Mouse (Mus musculus) v-Abl transformed pro-B cells (cell line): ENCODE measurements around the gene Gtf3c6.

Experiments
- in situ Hi-C, 2 experiments: fragments of 400-800 bp; cut with MboI; formaldehyde crosslinking; loops; one replicate each; pipeline ENCODE4 v1.15.1; 2025; ENCODE audit not compliant: unreplicated experiment in 2 of 2

Gene Gtf3c6

GRCm38 (mm10) chr10:40262200-40262599 lies 4.3 kb upstream of the Gtf3c6 start:
- in situ Hi-C loops: loop anchor here (25.0 kb wide), 3 partner anchors 575 to 1025 kb away; partner anchors contain the start of genes Cdc40 (in 1 of the 2) and Wasf1 (in 1 of the 2)

GRCm38 (mm10) chr10:40260305-40260704 lies 2.4 kb upstream of the Gtf3c6 start:
- in situ Hi-C loops: loop anchor here (25.0 kb wide), 3 partner anchors 577 to 1027 kb away; partner anchors contain the start of genes Cdc40 (in 1 of the 2) and Wasf1 (in 1 of the 2)

- in situ Hi-C loops: loop anchor here (5.0 to 25.0 kb wide), 8 partner anchors 43 to 1045 kb away; partner anchors contain the start of genes Ak9 (in 1 of the 2), Amd1 (in 1 of the 2), Cdc40 (in 1 of the 2) and Fig4 (in 1 of the 2)
Observed at GRCm38 (mm10) chr10:40259542-40259941, 1.6 kb upstream of the Gtf3c6 start.

- in situ Hi-C loops: loop anchor here (5.0 to 25.0 kb wide), 8 partner anchors 43 to 1046 kb away; partner anchors contain the start of genes Ak9 (in 1 of the 2), Amd1 (in 1 of the 2), Cdc40 (in 1 of the 2) and Fig4 (in 1 of the 2)
Observed at GRCm38 (mm10) chr10:40258976-40259375, 1.1 kb upstream of the Gtf3c6 start.

- in situ Hi-C loops: loop anchor here (5.0 to 25.0 kb wide), 8 partner anchors 44 to 1046 kb away; partner anchors contain the start of genes Ak9 (in 1 of the 2), Amd1 (in 1 of the 2), Cdc40 (in 1 of the 2) and Fig4 (in 1 of the 2)
Observed at GRCm38 (mm10) chr10:40258401-40258966, 576 bp upstream of the Gtf3c6 start.

GRCm38 (mm10) chr10:40256716-40257115 lies 1.2 kb downstream of the Gtf3c6 start:
- in situ Hi-C loops: loop anchor here (5.0 to 25.0 kb wide), 8 partner anchors 46 to 1048 kb away; partner anchors contain the start of genes Ak9 (in 1 of the 2), Amd1 (in 1 of the 2), Cdc40 (in 1 of the 2) and Fig4 (in 1 of the 2)

GRCm38 (mm10) chr10:40250969-40251368 lies 6.9 kb downstream of the Gtf3c6 start:
- in situ Hi-C loops: loop anchor here (10.0 to 25.0 kb wide), 4 partner anchors 586 to 1054 kb away; partner anchors contain the start of genes Ak9 (in 1 of the 2), Cdc40 (in 1 of the 2), Fig4 (in 1 of the 2) and Wasf1 (in 1 of the 2)

- in situ Hi-C loops: loop anchor here (10.0 to 25.0 kb wide), 4 partner anchors 588 to 1055 kb away; partner anchors contain the start of genes Ak9 (in 1 of the 2), Cdc40 (in 1 of the 2), Fig4 (in 1 of the 2) and Wasf1 (in 1 of the 2)
Observed at GRCm38 (mm10) chr10:40249625-40250024, 8.3 kb downstream of the Gtf3c6 start.

GRCm38 (mm10) chr10:40247166-40247716 lies 10.7 kb downstream of the Gtf3c6 start:
- in situ Hi-C loops: no loop called here

GRCm38 (mm10) chr10:40246374-40247165 lies 11.3 kb downstream of the Gtf3c6 start, which contains the start of gene Rpf2:
Rpf2 (minus strand) TSS chr10:40247036.
- in situ Hi-C loops: no loop called here

GRCm38 (mm10) chr10:40237826-40238225 lies 20.1 kb downstream of the Gtf3c6 start:
- in situ Hi-C loops: no loop called here

GRCm38 (mm10) chr10:40233241-40233640 lies 24.7 kb downstream of the Gtf3c6 start:
- in situ Hi-C loops: no loop called here

GRCm38 (mm10) chr10:40232442-40232841 lies 25.5 kb downstream of the Gtf3c6 start:
- in situ Hi-C loops: no loop called here

GRCm38 (mm10) chr10:40229725-40230124 lies 28.2 kb downstream of the Gtf3c6 start:
- in situ Hi-C loops: no loop called here

- in situ Hi-C loops: no loop called here
Observed at GRCm38 (mm10) chr10:40227660-40228303, 30.1 kb downstream of the Gtf3c6 start.

- in situ Hi-C loops: loop anchor here (10.0 to 25.0 kb wide), 3 partner anchors 264 to 682 kb away; no protein-coding TSS in a partner anchor
Observed at GRCm38 (mm10) chr10:40218874-40219273, 39.0 kb downstream of the Gtf3c6 start.

- in situ Hi-C loops: loop anchor here (5.0 to 25.0 kb wide), 7 partner anchors 75 to 1040 kb away; no protein-coding TSS in a partner anchor
Observed at GRCm38 (mm10) chr10:40212443-40213169, 45.3 kb downstream of the Gtf3c6 start.
